Mouse (Mus musculus) adrenal gland (tissue): ENCODE measurements around the gene Gm3402.
"Not testable (repeated sequence)": the region's sequence is repeated elsewhere in the genome, so short reads cannot be mapped to it uniquely, and the experiment has no call there.

Experiments used
- intact Hi-C: fragments of 180-260 bp; cut with DNase I; formaldehyde crosslinking; loops from one replicate; pipeline ENCODE4 v1.15.1; 2025
- long read RNA-seq, 2 experiments: library from polyadenylated mRNA; unstranded; transcript quantifications; one replicate each; pipeline ENCODE4 v2.0.0; 2020; ENCODE audit warnings: borderline replicate concordance in 1 of 2; ENCODE audit not compliant: insufficient replicate concordance in 1 of 2

The Gm3402 gene
- long read RNA-seq, experiment 1, result 0 reads
- long read RNA-seq, experiment 2, result 0 reads

GRCm38 (mm10) chr5:146513823-146514222 lies at the start of gene Gm3402:
Gm3402 (plus strand) TSS chr5:146514123.
- intact Hi-C loops, result not testable (repeated sequence)

- intact Hi-C loops, result no loop called here
Observed at GRCm38 (mm10) chr5:146466663-146467062, 47.3 kb upstream of the Gm3402 start.

GRCm38 (mm10) chr5:146468311-146468710 lies 45.6 kb upstream of the Gm3402 start:
- intact Hi-C loops, result no loop called here

GRCm38 (mm10) chr5:146470821-146471220 lies 43.1 kb upstream of the Gm3402 start:
- intact Hi-C loops, result loop anchor here (10.0 kb wide), 1 partner anchor 136 kb away; no protein-coding TSS in a partner anchor

GRCm38 (mm10) chr5:146471311-146471710 lies 42.6 kb upstream of the Gm3402 start:
- intact Hi-C loops, result loop anchor here (10.0 kb wide), 1 partner anchor 137 kb away; no protein-coding TSS in a partner anchor

GRCm38 (mm10) chr5:146471821-146472220 lies 42.1 kb upstream of the Gm3402 start:
- intact Hi-C loops, result loop anchor here (10.0 kb wide), 1 partner anchor 137 kb away; no protein-coding TSS in a partner anchor

GRCm38 (mm10) chr5:146479564-146479963 lies 34.4 kb upstream of the Gm3402 start:
- intact Hi-C loops, result loop anchor here (10.0 kb wide), 1 partner anchor 145 kb away; no protein-coding TSS in a partner anchor

- intact Hi-C loops, result not testable (repeated sequence)
Observed at GRCm38 (mm10) chr5:146481665-146482064, 32.3 kb upstream of the Gm3402 start, which contains the start of gene Gm6408. Gm6408 (plus strand) TSS chr5:146481965.

- intact Hi-C loops, result not testable (repeated sequence)
Observed at GRCm38 (mm10) chr5:146488959-146489358, 25.0 kb upstream of the Gm3402 start.

- intact Hi-C loops, result not testable (repeated sequence)
Observed at GRCm38 (mm10) chr5:146491063-146491462, 22.9 kb upstream of the Gm3402 start, which contains the start of gene Gm6370. Gm6370 (plus strand) TSS chr5:146491363.

- intact Hi-C loops, result not testable (repeated sequence)
Observed at GRCm38 (mm10) chr5:146502099-146502498, 11.8 kb upstream of the Gm3402 start, which contains the start of gene 4930449I24Rik. 4930449I24Rik (plus strand) TSS chr5:146502399.

GRCm38 (mm10) chr5:146525501-146525900 lies 11.6 kb downstream of the Gm3402 start, which contains the start of gene Gm3404:
Gm3404 (plus strand) TSS chr5:146525801.
- intact Hi-C loops, result not testable (repeated sequence)

- intact Hi-C loops, result not testable (repeated sequence)
Observed at GRCm38 (mm10) chr5:146537347-146537746, 23.4 kb downstream of the Gm3402 start, which contains the start of gene Gm3409. Gm3409 (plus strand) TSS chr5:146537647.

GRCm38 (mm10) chr5:146555836-146556235 lies 41.9 kb downstream of the Gm3402 start, which contains the start of gene Gm3415:
Gm3415 (plus strand) TSS chr5:146556136.
- intact Hi-C loops, result not testable (repeated sequence)

GRCm38 (mm10) chr5:146564259-146564658 lies 50.3 kb downstream of the Gm3402 start:
- intact Hi-C loops, result no loop called here
